Mouse (Mus musculus) gastrocnemius, adult 8-10 months (tissue): ENCODE data around the gene Fam208a. TPM values are rescaled to one million over a fixed set of nuclear protein-coding genes. Genes with fewer than 3 reads are reported as not detected.

Experiments used
- DNase-seq, 2 experiments: peaks; one replicate each; pipeline ENCODE4 v3.0.0; 2022; ENCODE audit warnings: low spot score in 2 of 2
- microRNA-seq: library from miRNA; unstranded; fragments of <30 nt; microRNA quantifications from one replicate; pipeline ENCODE4 v1.2.0, GENCODE M21; 2022
- total RNA-seq, 4 experiments: library from RNA; stranded (reverse); gene quantifications; 2 replicates each; pipeline ENCODE4 v1.2.4; 2022

Gene Fam208a
- total RNA-seq, 4 experiments from 2014 or later = 3.1 to 4.5 (median 4.1) TPM

GRCm38 (mm10) chr14:27420816-27421215, 7.8 kb upstream of the Fam208a start:
- no peak for DNase-seq

GRCm38 (mm10) chr14:27422301-27422700, 6.3 kb upstream of the Fam208a start:
- DNase-seq = no peak

GRCm38 (mm10) chr14:27428973-27429711, 508 bp downstream of the Fam208a start:
- DNase-seq = peak; percentile 56 to 76

- DNase-seq = no peak
These were observed 1.6 kb downstream of the Fam208a start for GRCm38 (mm10) chr14:27430280-27430679.

- no peak for DNase-seq
These were observed 3.4 kb downstream of the Fam208a start for GRCm38 (mm10) chr14:27432064-27432463.

- no peak for DNase-seq
These were observed 7.5 kb downstream of the Fam208a start for GRCm38 (mm10) chr14:27436116-27436515.

GRCm38 (mm10) chr14:27436826-27437225, 8.2 kb downstream of the Fam208a start:
- DNase-seq = no peak

- DNase-seq = no peak
These were observed 12.3 kb downstream of the Fam208a start for GRCm38 (mm10) chr14:27440921-27441320.

- no peak for DNase-seq
These were observed 16.2 kb downstream of the Fam208a start for GRCm38 (mm10) chr14:27444851-27445281.

- DNase-seq = no peak
These were observed 18.3 kb downstream of the Fam208a start for GRCm38 (mm10) chr14:27446963-27447362.

- DNase-seq = no peak
These were observed 62.8 kb downstream of the Fam208a start for GRCm38 (mm10) chr14:27491399-27491798.

- no peak for DNase-seq
These were observed 64.9 kb downstream of the Fam208a start for GRCm38 (mm10) chr14:27493516-27493915.

- no peak for DNase-seq
These were observed 72.5 kb downstream of the Fam208a start for GRCm38 (mm10) chr14:27501096-27501495.

- DNase-seq = peak; percentile 96 to 99
These were observed 79.4 kb downstream of the Fam208a start, which contains the start of gene Ccdc66 for GRCm38 (mm10) chr14:27507894-27508643. Gene Ccdc66, minus strand, starts transcription at chr14:27508460.

GRCm38 (mm10) chr14:27508644-27509301, 80.1 kb downstream of the Fam208a start:
- DNase-seq = no peak

- DNase-seq = no peak
These were observed 95.9 kb downstream of the Fam208a start for GRCm38 (mm10) chr14:27524541-27524940.

Small RNA genes lying within 50 kb of the gene (microRNA-seq; reads per million reads assigned to microRNA genes)
- gene Gm23633 = not detected

Other genes with a start within 250 kb of the Fam208a start
- 1 to 10 TPM; 7.4 to 9.4 (median 8.2) TPM for gene Ccdc66, start 79.6 kb downstream of the Fam208a start, total RNA-seq
- under 1 TPM in 3 of 4 experiments, not detected in 1; 0.19 to 0.70 (median 0.36) TPM for gene Erc2, start 193.6 kb downstream of the Fam208a start, total RNA-seq